Mouse (Mus musculus): ENCODE results near the gene Dgcr6. TPM values are rescaled to one million over a fixed set of nuclear protein-coding genes. Genes with fewer than 3 reads are reported as not detected.
A peak's percentile ranks its signal among the peaks of the same experiment; 100 is the strongest.
"Not testable (repeated sequence)": the region's sequence is repeated elsewhere in the genome, so short reads cannot be mapped to it uniquely, and the experiment has no call there.

Gene Dgcr6
- total RNA-seq (2021) = 10 to 100 TPM; 39.6 to 44.8 TPM

- peak; percentile 34 for DNase-seq (ENCODE audit: low spot score)
- intact Hi-C loops (cut with DNase I) = loop anchor here (2.0 kb wide), 1 partner anchor 158 kb away; no protein-coding TSS in a partner anchor
These were observed at the start of gene Dgcr6 for GRCm38 (mm10) chr16:18052731-18053202. Gene Dgcr6, plus strand, starts transcription at chr16:18052860.

- DNase-seq (ENCODE audit: low spot score) = no peak
- intact Hi-C loops (cut with DNase I) = no loop called here
These were observed 48.1 kb upstream of the Dgcr6 start for GRCm38 (mm10) chr16:18004589-18004988.

GRCm38 (mm10) chr16:18007083-18007482 is 45.6 kb upstream of the Dgcr6 start:
- intact Hi-C loops (cut with DNase I) = no loop called here
- no peak for DNase-seq (ENCODE audit: low spot score)

- DNase-seq (ENCODE audit: low spot score) = no peak
- intact Hi-C loops (cut with DNase I) = no loop called here
These were observed 41.6 kb upstream of the Dgcr6 start for GRCm38 (mm10) chr16:18011101-18011500.

GRCm38 (mm10) chr16:18016482-18016881 is 36.2 kb upstream of the Dgcr6 start:
- DNase-seq (ENCODE audit: low spot score); intact Hi-C loops (cut with DNase I): not testable (repeated sequence)

- DNase-seq (ENCODE audit: low spot score) = no peak
- intact Hi-C loops (cut with DNase I) = no loop called here
These were observed 29.7 kb upstream of the Dgcr6 start for GRCm38 (mm10) chr16:18022780-18023557.

GRCm38 (mm10) chr16:18027371-18027770 is 25.3 kb upstream of the Dgcr6 start:
- intact Hi-C loops (cut with DNase I) = no loop called here
- DNase-seq (ENCODE audit: low spot score) = no peak

- intact Hi-C loops (cut with DNase I) = no loop called here
- no peak for DNase-seq (ENCODE audit: low spot score)
These were observed 20.9 kb upstream of the Dgcr6 start for GRCm38 (mm10) chr16:18031752-18032151.

- DNase-seq (ENCODE audit: low spot score) = no peak
- intact Hi-C loops (cut with DNase I) = no loop called here
These were observed 19.4 kb upstream of the Dgcr6 start for GRCm38 (mm10) chr16:18033289-18033688.

- intact Hi-C loops (cut with DNase I) = no loop called here
- DNase-seq (ENCODE audit: low spot score) = no peak
These were observed 18.4 kb upstream of the Dgcr6 start for GRCm38 (mm10) chr16:18034286-18034685.

GRCm38 (mm10) chr16:18036425-18036955 is 16.2 kb upstream of the Dgcr6 start:
- no peak for DNase-seq (ENCODE audit: low spot score)
- intact Hi-C loops (cut with DNase I) = loop anchor here (5.0 kb wide), 1 partner anchor 109 kb away; the partner anchor contains the start of gene Slc25a1

- intact Hi-C loops (cut with DNase I) = loop anchor here (5.0 kb wide), 1 partner anchor 110 kb away; the partner anchor contains the start of gene Slc25a1
- DNase-seq (ENCODE audit: low spot score) = no peak
These were observed 15.6 kb upstream of the Dgcr6 start for GRCm38 (mm10) chr16:18037025-18037424.

GRCm38 (mm10) chr16:18044991-18045390 is 7.7 kb upstream of the Dgcr6 start:
- DNase-seq (ENCODE audit: low spot score) = no peak
- intact Hi-C loops (cut with DNase I) = loop anchor here (5.0 kb wide), 1 partner anchor 133 kb away; the partner anchor contains the start of gene Ess2

- intact Hi-C loops (cut with DNase I) = loop anchor here (5.0 kb wide), 1 partner anchor 135 kb away; the partner anchor contains the start of gene Ess2
- no peak for DNase-seq (ENCODE audit: low spot score)
These were observed 5.0 kb upstream of the Dgcr6 start for GRCm38 (mm10) chr16:18047660-18048059.

- no peak for DNase-seq (ENCODE audit: low spot score)
- intact Hi-C loops (cut with DNase I) = loop anchor here (5.0 kb wide), 1 partner anchor 136 kb away; the partner anchor contains the start of gene Ess2
These were observed 4.6 kb upstream of the Dgcr6 start for GRCm38 (mm10) chr16:18048071-18048470.

GRCm38 (mm10) chr16:18052322-18052721 is 338 bp upstream of the Dgcr6 start:
- intact Hi-C loops (cut with DNase I) = loop anchor here (2.0 kb wide), 1 partner anchor 158 kb away; no protein-coding TSS in a partner anchor
- no peak for DNase-seq (ENCODE audit: low spot score)

- intact Hi-C loops (cut with DNase I) = no loop called here
- DNase-seq (ENCODE audit: low spot score) = no peak
These were observed 3.6 kb downstream of the Dgcr6 start for GRCm38 (mm10) chr16:18056215-18056614.

- no peak for DNase-seq (ENCODE audit: low spot score)
- intact Hi-C loops (cut with DNase I) = no loop called here
These were observed 5.7 kb downstream of the Dgcr6 start for GRCm38 (mm10) chr16:18058331-18058731.

GRCm38 (mm10) chr16:18059243-18059642 is 6.6 kb downstream of the Dgcr6 start:
- DNase-seq (ENCODE audit: low spot score) = no peak
- intact Hi-C loops (cut with DNase I) = no loop called here

GRCm38 (mm10) chr16:18061201-18061600 is 8.5 kb downstream of the Dgcr6 start:
- no peak for DNase-seq (ENCODE audit: low spot score)

More at GRCm38 (mm10) chr16:18061201-18061600, 8.5 kb downstream of the Dgcr6 start:
- intact Hi-C loops (cut with DNase I) = no loop called here

Measured in heart, postnatal 25 days (tissue).